Mouse (Mus musculus) CD4-positive, CD25-positive, alpha-beta regulatory T cell, adult 9 weeks (primary cell): ENCODE data around the gene Ppp2r3c. TPM values are rescaled to one million over a fixed set of nuclear protein-coding genes. Genes with fewer than 3 reads are reported as not detected.

Experiments used
- polyA plus RNA-seq: library from polyadenylated mRNA; unstranded; fragments of 100-300 nt; shearing (Covaris generic); gene quantifications from one replicate; pipeline ENCODE4 v1.2.1, GENCODE M21; 2017

The Ppp2r3c gene
- polyA plus RNA-seq, result 21.1 TPM

DNA sequence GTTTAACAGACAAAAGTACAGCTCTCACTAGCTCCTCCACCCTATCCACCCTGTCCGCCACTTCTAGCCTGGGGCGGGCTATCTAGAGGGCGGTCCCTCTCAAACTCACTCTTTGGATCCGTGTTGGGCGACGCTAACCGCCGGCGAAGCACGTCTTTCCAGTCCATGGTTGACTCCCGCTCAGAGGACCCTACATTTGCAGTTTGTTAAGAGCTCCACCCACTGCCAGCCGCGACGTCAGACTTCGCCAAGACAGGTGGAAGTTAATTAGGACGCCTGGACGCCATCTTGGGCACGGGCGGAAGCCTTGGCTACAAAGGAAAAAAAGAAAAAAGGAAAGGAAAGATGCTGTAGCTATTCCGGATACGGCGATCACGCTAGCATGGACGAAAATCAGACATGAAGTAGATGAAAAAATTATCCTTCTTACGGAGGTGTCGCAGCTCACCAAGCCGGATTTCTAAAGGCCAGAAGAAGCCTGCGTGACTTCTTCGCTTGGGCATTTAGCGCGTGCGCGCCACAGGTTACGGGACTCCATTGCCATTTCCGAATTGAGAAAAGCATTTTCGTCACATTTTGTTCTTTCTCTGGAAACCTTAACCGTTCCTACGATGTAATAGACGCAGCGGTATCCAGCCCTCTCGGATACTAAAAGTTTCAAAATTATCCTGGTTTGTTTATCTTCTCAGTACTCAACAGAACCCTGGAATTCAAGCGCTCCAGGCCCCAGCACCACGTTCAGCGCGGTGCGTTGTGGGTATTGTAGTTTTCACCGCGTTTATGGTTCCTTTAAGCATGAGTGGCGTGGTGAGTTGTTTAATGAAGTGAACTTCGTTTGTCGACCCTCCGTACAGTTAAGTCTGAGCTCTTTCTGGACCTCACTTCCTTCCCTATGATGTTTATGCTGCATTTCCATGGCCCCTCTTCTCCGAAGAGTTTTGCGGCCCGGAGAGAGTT, at the start of gene Ppp2r3c:
Gene Ppp2r3c, minus strand, starts transcription at position 514 of the 957 bp plus-strand sequence.

DNA sequence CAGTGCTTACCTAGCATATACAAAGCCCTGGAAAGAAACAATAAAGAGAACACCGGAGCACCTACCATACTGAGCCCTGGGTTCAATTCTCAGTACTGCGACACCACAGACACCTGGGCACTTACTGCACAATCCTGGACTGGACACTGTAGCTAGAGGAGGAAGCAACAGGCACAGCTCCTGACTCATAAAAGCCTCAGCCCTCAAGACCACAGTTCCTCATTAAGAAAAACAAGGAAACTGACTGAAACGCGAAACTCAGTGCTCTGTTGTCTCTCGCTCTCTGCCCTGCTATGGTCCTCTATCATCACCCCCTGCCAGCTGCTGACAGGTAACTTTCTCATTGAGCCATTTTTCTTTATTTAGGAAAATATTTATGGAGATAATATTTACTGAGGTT, 3.5 kb downstream of the Ppp2r3c start, which contains the start of gene 1110008L16Rik:
Gene 1110008L16Rik, plus strand, starts transcription at position 242 of the 400 bp plus-strand sequence.

GRCm38 (mm10) chr12:55229626-55230519, 72.9 kb downstream of the Ppp2r3c start, which contains the start of gene Srp54c:
Gene Srp54c, plus strand, starts transcription at chr12:55230168.

Other genes with a start within 250 kb of the Ppp2r3c start
- 21.2 TPM for gene 2700097O09Rik, start 222.9 kb downstream of the Ppp2r3c start, polyA plus RNA-seq
- 174 TPM for gene Srp54a, start 222.7 kb downstream of the Ppp2r3c start, polyA plus RNA-seq
- gene Fam177a, start 178.5 kb downstream of the Ppp2r3c start, polyA plus RNA-seq, result 12.1 TPM
- 41.6 TPM for gene Srp54b, start 147.9 kb downstream of the Ppp2r3c start, polyA plus RNA-seq
- not detected for gene 1700047I17Rik2, start 103.4 kb downstream of the Ppp2r3c start, polyA plus RNA-seq
- gene Srp54c, start 72.8 kb downstream of the Ppp2r3c start, polyA plus RNA-seq, result 77.9 TPM
- gene 1110008L16Rik, start 3.4 kb downstream of the Ppp2r3c start, polyA plus RNA-seq, result 10.1 TPM
- gene Psma6, start 81.2 kb upstream of the Ppp2r3c start, polyA plus RNA-seq, result 338 TPM
- gene Nfkbia, start 189.6 kb upstream of the Ppp2r3c start, polyA plus RNA-seq, result 781 TPM